Mouse (Mus musculus) C2C12 (cell line): ENCODE data around the gene Gtpbp3.

Experiments
- CTCF ChIP-seq: IDR thresholded peaks from one replicate; pipeline ENCODE4 v1.5.1; 2011; ENCODE audit not compliant: control insufficient read depth, insufficient read depth, insufficient read length
- MYOD1 ChIP-seq: IDR thresholded peaks from one replicate; pipeline ENCODE4 v1.6.1; 2011; ENCODE audit warnings: low read depth; ENCODE audit not compliant: control insufficient read depth, insufficient read length

DNA sequence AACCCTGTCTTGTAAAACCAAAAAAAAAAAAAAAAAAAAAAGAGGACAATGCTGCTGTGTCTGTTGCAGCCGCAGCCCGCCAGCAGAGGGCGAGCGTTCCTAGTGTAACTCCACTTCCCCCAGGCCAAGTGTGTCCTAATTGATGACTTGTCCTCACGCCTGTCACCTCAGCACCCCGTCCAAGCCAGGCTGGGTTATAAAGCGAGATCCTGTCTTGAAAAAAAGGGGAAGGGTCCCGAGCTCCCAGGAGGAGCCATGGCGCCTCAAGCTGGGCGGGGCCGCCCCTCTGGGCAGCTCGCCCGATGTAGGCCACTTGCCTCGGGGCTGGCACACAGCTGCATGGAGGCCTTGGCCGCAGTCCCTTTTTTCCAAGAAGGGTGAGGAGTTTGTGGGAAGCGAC lies 7.1 kb downstream of the Gtpbp3 start:
- TF ChIP-seq CTCF (peak; percentile 38), MYOD1 (no peak)
